ENCODE assay signal across 26 mouse cellular contexts in genomic region chr9:39707017-39707416, GRCm38 (mm10). TPM values are rescaled to one million over a fixed set of nuclear protein-coding genes. Genes with fewer than 3 reads are reported as not detected.
DNase-seq lines count a peak whose midpoint lies in the region; ATAC-seq lines count a peak whose summit lies in the region.
"Had no signal": no experiment of that assay in that cellular context is flagged by ENCODE, and none has a peak within 500 bp of the region (broad histone marks: within the 10 kb centered on the region; RNA-seq: fewer than 3 reads in every experiment).

TSS of gene Olfr149 (minus strand) at chr9:39707117.

- no peaks in the 10 kb centered on the region for H3K4me1 ChIP-seq in embryonic facial prominence, embryonic 11.5 days (ENCODE audit: control insufficient read depth, insufficient read depth, low read length)
- H3K4me1 ChIP-seq in embryonic facial prominence, embryonic 10.5 days, result no peaks in the 10 kb centered on the region
- H3K4me1 ChIP-seq in embryonic facial prominence, embryonic 14.5 days (ENCODE audit: control insufficient read depth, insufficient read depth, low read length), result no peaks in the 10 kb centered on the region
- H3K4me1 ChIP-seq: embryonic facial prominence, embryonic 12.5 days; embryonic facial prominence, embryonic 15.5 days; forebrain, embryonic 10.5 days; forebrain, embryonic 12.5 days had no signal

- no peak within 1 kb of the TSS for H3K4me2 ChIP-seq in embryonic facial prominence, embryonic 11.5 days (ENCODE audit: low read depth, low read length)
- H3K4me2 ChIP-seq in embryonic facial prominence, embryonic 14.5 days (ENCODE audit: low read depth, low read length), result no peak within 1 kb of the TSS
- H3K4me2 ChIP-seq: embryonic facial prominence, embryonic 12.5 days; embryonic facial prominence, embryonic 15.5 days; forebrain, embryonic 12.5 days had no signal

- DNase-seq in embryonic facial prominence, embryonic 11.5 days (ENCODE audit: low spot score), result peak; percentile 1
- DNase-seq in embryonic facial prominence, embryonic 10.5 days (ENCODE audit: low spot score), result no peak
- DNase-seq in retina, postnatal 1 day, result peak; percentile 17
- DNase-seq in retina, embryonic 14.5 days (ENCODE audit: low spot score), result no peak
- peak; percentile 26 for DNase-seq in embryonic facial prominence, embryonic 14.5 days (ENCODE audit: low spot score)
- DNase-seq in neural tube, embryonic 10.5 days (ENCODE audit: extremely low spot score, low spot score), result no peak
- DNase-seq: adrenal gland, adult 2 months; adrenal gland, postnatal 10 days; adrenal gland, postnatal 25 days; B cell, adult 2 months; cerebellum, adult 11-12 months; cerebellum, adult 2 months; cerebellum, adult 9-10 months; cerebellum, postnatal 25 days had no signal

- no peak within 1 kb of the TSS for H3K9ac ChIP-seq in embryonic facial prominence, embryonic 11.5 days (replicated peaks; ENCODE audit: low read length)
- H3K9ac ChIP-seq in embryonic facial prominence, embryonic 14.5 days (ENCODE audit: low read depth, low read length), result no peak within 1 kb of the TSS
- H3K9ac ChIP-seq: embryonic facial prominence, embryonic 12.5 days; embryonic facial prominence, embryonic 15.5 days; forebrain, embryonic 12.5 days had no signal

- H3K36me3 ChIP-seq in embryonic facial prominence, embryonic 11.5 days (replicated peaks; ENCODE audit: control insufficient read depth, insufficient read depth, low read depth, low read length), result no peaks in the 10 kb centered on the region
- H3K36me3 ChIP-seq in embryonic facial prominence, embryonic 10.5 days (replicated peaks), result no peaks in the 10 kb centered on the region
- no peaks in the 10 kb centered on the region for H3K36me3 ChIP-seq in embryonic facial prominence, embryonic 14.5 days (ENCODE audit: control insufficient read depth, insufficient read depth, low read length)
- H3K36me3 ChIP-seq: embryonic facial prominence, embryonic 12.5 days; embryonic facial prominence, embryonic 15.5 days; forebrain, embryonic 10.5 days; forebrain, embryonic 12.5 days; G1E had no signal

- no peak within 1 kb of the TSS for H3K27ac ChIP-seq in embryonic facial prominence, embryonic 11.5 days (replicated peaks; ENCODE audit: low read depth, low read length)
- no peak within 1 kb of the TSS for H3K27ac ChIP-seq in embryonic facial prominence, embryonic 10.5 days (replicated peaks)
- no peak within 1 kb of the TSS for H3K27ac ChIP-seq in embryonic facial prominence, embryonic 14.5 days (replicated peaks; ENCODE audit: low read depth, low read length)
- H3K27ac ChIP-seq: embryonic facial prominence, embryonic 12.5 days; embryonic facial prominence, embryonic 15.5 days; forebrain, embryonic 10.5 days; forebrain, embryonic 12.5 days had no signal

- no peaks in the 10 kb centered on the region for H3K9me3 ChIP-seq in embryonic facial prominence, embryonic 11.5 days (replicated peaks; ENCODE audit: control insufficient read depth, low read length)
- no peaks in the 10 kb centered on the region for H3K9me3 ChIP-seq in embryonic facial prominence, embryonic 10.5 days
- no peaks in the 10 kb centered on the region for H3K9me3 ChIP-seq in embryonic facial prominence, embryonic 14.5 days (ENCODE audit: control insufficient read depth, low read length)
- H3K9me3 ChIP-seq: embryonic facial prominence, embryonic 12.5 days; embryonic facial prominence, embryonic 15.5 days; forebrain, embryonic 10.5 days; forebrain, embryonic 12.5 days; G1E had no signal

- no peak within 1 kb of the TSS for H3K4me3 ChIP-seq in embryonic facial prominence, embryonic 11.5 days (ENCODE audit: low read depth, low read length)
- no peak within 1 kb of the TSS for H3K4me3 ChIP-seq in embryonic facial prominence, embryonic 10.5 days
- H3K4me3 ChIP-seq in embryonic facial prominence, embryonic 14.5 days (ENCODE audit: low read depth, low read length), result no peak within 1 kb of the TSS
- H3K4me3 ChIP-seq: embryonic facial prominence, embryonic 12.5 days; embryonic facial prominence, embryonic 15.5 days; erythroblast, embryonic 14.5 days; forebrain, embryonic 10.5 days; forebrain, embryonic 12.5 days had no signal

- no peak for ATAC-seq in embryonic facial prominence, embryonic 11.5 days (replicated peaks; ENCODE audit: insufficient number of reproducible peaks, low FRiP score, low TSS enrichment, low read depth)
- ATAC-seq in embryonic facial prominence, embryonic 14.5 days (ENCODE audit: low read depth), result no peak
- ATAC-seq: CD4-positive, CD25-positive, alpha-beta regulatory T cell, adult 4 months; forebrain, embryonic 14.5 days; forebrain, embryonic 16.5 days had no signal

- H3K27me3 ChIP-seq in embryonic facial prominence, embryonic 11.5 days (ENCODE audit: control insufficient read depth, insufficient read depth, low read length), result no peaks in the 10 kb centered on the region
- H3K27me3 ChIP-seq in embryonic facial prominence, embryonic 10.5 days (replicated peaks; ENCODE audit: low read depth, poor library complexity, severe bottlenecking), result no peaks in the 10 kb centered on the region
- H3K27me3 ChIP-seq in embryonic facial prominence, embryonic 14.5 days (replicated peaks; ENCODE audit: control insufficient read depth, insufficient read depth, low read length), result no peaks in the 10 kb centered on the region
- H3K27me3 ChIP-seq: CH12.LX; embryonic facial prominence, embryonic 12.5 days; embryonic facial prominence, embryonic 15.5 days; forebrain, embryonic 12.5 days had no signal

RNA-seq across cellular contexts. Expression of gene Olfr149, which starts in this region (rescaled TPM):
- polyA plus RNA-seq in embryonic facial prominence, embryonic 11.5 days (2014; fragmentation: Nextera tagmentation; extraction: Ambion mirVana), result not detected in 2 replicates
- polyA plus RNA-seq in embryonic facial prominence, embryonic 10.5 days (2016; fragmentation: Nextera tagmentation; extraction: Ambion mirVana), result 0.05 TPM in 1 of 2 replicates, not detected in the other
- polyA plus RNA-seq in embryonic facial prominence, embryonic 14.5 days (2014; fragmentation: Nextera tagmentation; extraction: Ambion mirVana), result not detected in 2 replicates
- polyA plus RNA-seq: adrenal gland, adult 2 months; CD4-positive, CD25-positive, alpha-beta regulatory T cell, adult 4 months; cerebellum, adult 2 months; cortical plate, adult 2 months; embryonic facial prominence, embryonic 12.5 days; erythroblast, embryonic 14.5 days; forebrain, embryonic 10.5 days; forebrain, embryonic 12.5 days; forebrain, embryonic 14.5 days; forebrain, embryonic 16.5 days; frontal cortex, adult 2 months; G1E had no signal

Comparison
In these comparisons a context has a peak if more than half of its experiments do, and no peak if none do; other contexts are left out.
1. Peak in DNase-seq in embryonic facial prominence, embryonic 11.5 days; RNA of the gene not detected or under 1 TPM.
2. Peak in DNase-seq in embryonic facial prominence, embryonic 14.5 days; RNA of the gene not detected or under 1 TPM.